Mouse (Mus musculus) C2C12 (cell line): ENCODE measurements at regions not wholly inside any gene's neighbourhood (a gene's known extent, or its start where the extent isn't known, plus 50 kb on each side); places are given as distances from the start of the nearest gene placed in this dataset.

Experiments used
- CEBPB ChIP-seq: IDR thresholded peaks from one replicate; pipeline ENCODE4 v1.6.1; 2011; ENCODE audit warnings: low read depth, mild to moderate bottlenecking, control low read depth, moderate library complexity
- CTCF ChIP-seq: IDR thresholded peaks from one replicate; pipeline ENCODE4 v1.5.1; 2011; ENCODE audit not compliant: control insufficient read depth, insufficient read depth, insufficient read length
- MAX ChIP-seq: IDR thresholded peaks from one replicate; pipeline ENCODE4 v1.6.1; 2011; ENCODE audit warnings: mild to moderate bottlenecking, control low read depth
- MYOG ChIP-seq: IDR thresholded peaks from one replicate; pipeline ENCODE4 v1.6.1; 2011; ENCODE audit not compliant: control insufficient read depth, insufficient read length; ENCODE audit errors: extremely low read depth
- USF1 ChIP-seq: IDR thresholded peaks from one replicate; pipeline ENCODE4 v1.6.1; 2011; ENCODE audit warnings: low read depth, mild to moderate bottlenecking, control low read depth, moderate library complexity

GRCm38 (mm10) chr15:63052570-63053255 is 792.3 kb downstream of the Gsdmc2 start:
- TF ChIP-seq CTCF = no peak
- no peak for TF ChIP-seq CEBPB
- TF ChIP-seq USF1 = no peak
- TF ChIP-seq MYOG = no peak
- no peak for TF ChIP-seq MAX
